Mouse (Mus musculus): ENCODE results near the gene Mcm7. TPM values are rescaled to one million over a fixed set of nuclear protein-coding genes. Genes with fewer than 3 reads are reported as not detected.

Gene Mcm7
- total and polyA plus RNA-seq, 3 experiments: 146 to 277 (median 206) TPM

- no peaks in the 10 kb centered on the region for H3K9me3 ChIP-seq (replicated peaks; ENCODE audit: low read length)
- H3K79me2 ChIP-seq (replicated peaks; ENCODE audit: control insufficient read depth, extremely low read depth, insufficient read depth, poor library complexity, severe bottlenecking): peaks cover 10% of the 10 kb centered on the region
- DNase-seq (ENCODE audit: extremely low read depth): no peak
- peaks cover 56 to 60% of the 10 kb centered on the region in 2 experiments for H3K36me3 ChIP-seq (replicated peaks in 1 of 2; ENCODE audit: control insufficient read depth in 1 of 2, insufficient read depth in 1 of 2, low read length in 1 of 2)
- no peak overlapping the region for H3K4me2 ChIP-seq (ENCODE audit: insufficient read depth, low read depth, poor library complexity, severe bottlenecking)
- H3K27me3 ChIP-seq (replicated peaks): no peaks in the 10 kb centered on the region
- H3K9ac ChIP-seq (ENCODE audit: insufficient read depth, low read depth): no peak overlapping the region
- H3K4me1 ChIP-seq (ENCODE audit: control insufficient read depth in 1 of 2, insufficient read depth in 2 of 2): peaks cover 0 to 22% of the 10 kb centered on the region in 2 experiments; a peak in 2 of 4 replicates
- TF ChIP-seq POLR2AphosphoS2 (IDR thresholded peaks at IDR 0.05; ENCODE audit: low read depth, low read length) (no peak), ZKSCAN1 (IDR thresholded peaks at IDR 0.05; ENCODE audit: borderline replicate concordance, low read depth, low read length) (no peak), KAT2A (IDR thresholded peaks at IDR 0.05; ENCODE audit: insufficient replicate concordance, low read length) (no peak), SIN3A (IDR thresholded peaks at IDR 0.05; ENCODE audit: low read length) (no peak), ZC3H11A (IDR thresholded peaks at IDR 0.05; ENCODE audit: low read depth, low read length) (no peak), CHD2 (IDR thresholded peaks at IDR 0.05; ENCODE audit: low read length) (no peak)
- no peak overlapping the region for H3K4me3 ChIP-seq (replicated peaks in 1 of 3; ENCODE audit: low read depth in 2 of 3, low read length in 2 of 3, poor library complexity in 1 of 3)
- dilution Hi-C loops (cut with MboI; ENCODE audit: extremely low pct_ligation_motif_present, extremely low pct_unique_long_range_greater_than_20kb, low sequenced_read_pairs): no loop called here
- in situ Hi-C loops (cut with MboI; ENCODE audit: low pct_ligation_motif_present, low pct_unique_long_range_greater_than_20kb, low sequenced_read_pairs): loop anchor here (5.0 kb wide), 1 partner anchor 56 kb away; no protein-coding TSS in a partner anchor
- H3K27ac ChIP-seq (ENCODE audit: insufficient read depth, low read depth): no peak overlapping the region
These were observed 9.2 kb downstream of the Mcm7 start for GRCm38 (mm10) chr5:138163046-138163445.

- Histone ChIP-seq H3K4me2 (ENCODE audit: insufficient read depth, low read depth, poor library complexity, severe bottlenecking) (peak within 1 kb of the TSS; percentile 88), H3K27ac (ENCODE audit: insufficient read depth, low read depth) (no peak within 1 kb of the TSS), H3K36me3 (replicated peaks in 1 of 2; ENCODE audit: control insufficient read depth in 1 of 2, insufficient read depth in 1 of 2, low read length in 1 of 2) (peaks cover 36 to 40% of the 10 kb centered on the region in 2 experiments), H3K4me1 (ENCODE audit: control insufficient read depth in 1 of 2, insufficient read depth in 2 of 2) (peaks cover 0 to 22% of the 10 kb centered on the region in 2 experiments; a peak in 2 of 4 replicates), H3K9ac (ENCODE audit: insufficient read depth, low read depth) (peak within 1 kb of the TSS; percentile 79), H3K4me3 (replicated peaks in 1 of 3; ENCODE audit: low read depth in 2 of 3, low read length in 2 of 3, poor library complexity in 1 of 3) (peak within 1 kb of the TSS; percentile 62 to 90 (median 79)), H3K27me3 (replicated peaks) (no peaks in the 10 kb centered on the region), H3K79me2 (replicated peaks; ENCODE audit: control insufficient read depth, extremely low read depth, insufficient read depth, poor library complexity, severe bottlenecking) (peaks cover 6% of the 10 kb centered on the region; the same call in 1 of the 2 replicates), H3K9me3 (replicated peaks; ENCODE audit: low read length) (no peaks in the 10 kb centered on the region)
- peak; percentile 93 for DNase-seq (ENCODE audit: extremely low read depth)
- dilution Hi-C loops (cut with MboI; ENCODE audit: extremely low pct_ligation_motif_present, extremely low pct_unique_long_range_greater_than_20kb, low sequenced_read_pairs) (no loop called here), in situ Hi-C loops (cut with MboI; ENCODE audit: low pct_ligation_motif_present, low pct_unique_long_range_greater_than_20kb, low sequenced_read_pairs) (loop anchor here (5.0 kb wide), 1 partner anchor 54 kb away; no protein-coding TSS in a partner anchor)
- TF ChIP-seq UBTF (IDR thresholded peaks at IDR 0.05; ENCODE audit: low read depth, low read length) (no peak), POLR2A (IDR thresholded peaks at IDR 0.05; ENCODE audit: low read depth, low read length) (peak; percentile 89), SIN3A (IDR thresholded peaks at IDR 0.05; ENCODE audit: low read length) (peak; percentile 89), USF2 (conservative IDR thresholded peaks at IDR 0.05; ENCODE audit: low read depth, low read length) (no peak), CHD2 (IDR thresholded peaks at IDR 0.05; ENCODE audit: low read length) (peak; percentile 34; the same call in 1 of the 2 replicates), GABPA (IDR thresholded peaks at IDR 0.05; ENCODE audit: insufficient replicate concordance, low read depth, low read length) (peak; percentile 31; the same call in 1 of the 2 replicates), ZC3H11A (IDR thresholded peaks at IDR 0.05; ENCODE audit: low read depth, low read length) (no peak), ZNF384 (IDR thresholded peaks at IDR 0.05; ENCODE audit: low read depth, low read length) (no peak), TBP (conservative IDR thresholded peaks at IDR 0.05; ENCODE audit: low read depth, low read length) (0 out of 2 replicates have a peak, but pooled peaks have one; percentile 45), EP300 (IDR thresholded peaks at IDR 0.05; ENCODE audit: low read length) (no peak), MAZ (IDR thresholded peaks at IDR 0.05; ENCODE audit: low read depth, low read length) (peak; percentile 94), SMC3 (IDR thresholded peaks at IDR 0.05; ENCODE audit: low read depth, low read length) (no peak), PAX5 (IDR thresholded peaks at IDR 0.05; ENCODE audit: low read length) (no peak), ETS1 (conservative IDR thresholded peaks at IDR 0.05; ENCODE audit: low read depth, low read length) (0 out of 2 replicates have a peak, but pooled peaks have one; percentile 15), MEF2A (IDR thresholded peaks at IDR 0.05; ENCODE audit: borderline replicate concordance, low read depth, low read length) (peak; percentile 78), MAX (IDR thresholded peaks at IDR 0.05; ENCODE audit: low read length) (peak; percentile 74), BHLHE40 (IDR thresholded peaks at IDR 0.05; ENCODE audit: low read depth, low read length) (no peak), NRF1 (IDR thresholded peaks at IDR 0.05; ENCODE audit: low read depth, low read length) (peak; percentile 93), CHD1 (IDR thresholded peaks at IDR 0.05; ENCODE audit: low read depth, low read length) (no peak), JUN (IDR thresholded peaks at IDR 0.05; ENCODE audit: insufficient read depth, low read depth, low read length) (no peak), KAT2A (IDR thresholded peaks at IDR 0.05; ENCODE audit: insufficient replicate concordance, low read length) (peak; percentile 91; the same call in 1 of the 2 replicates), JUND (conservative IDR thresholded peaks at IDR 0.05; ENCODE audit: low read depth, low read length) (no peak), IRF4 (IDR thresholded peaks at IDR 0.05; ENCODE audit: low read depth, low read length) (peak; percentile 69; the same call in 1 of the 2 replicates), MXI1 (IDR thresholded peaks at IDR 0.05; ENCODE audit: low read depth, low read length) (peak; percentile 93), POLR2AphosphoS2 (IDR thresholded peaks at IDR 0.05; ENCODE audit: low read depth, low read length) (peak; percentile 93), ZMIZ1 (IDR thresholded peaks at IDR 0.05; ENCODE audit: low read depth, low read length) (peak; percentile 94), NELFE (IDR thresholded peaks at IDR 0.05; ENCODE audit: low read depth, low read length) (peak; percentile 88), ZKSCAN1 (IDR thresholded peaks at IDR 0.05; ENCODE audit: borderline replicate concordance, low read depth, low read length) (no peak), USF1 (IDR thresholded peaks at IDR 0.05; ENCODE audit: low read depth, low read length) (no peak)
These were observed 11.2 kb downstream of the Mcm7 start, which contains the start of gene Cops6 for GRCm38 (mm10) chr5:138160842-138161665. Gene Cops6 (plus strand): TSS chr5:138161071.

Measured in CH12.LX (cell line).